Mouse (Mus musculus): Measurements from ENCODE around the gene Atat1.

The Atat1 gene

DNA sequence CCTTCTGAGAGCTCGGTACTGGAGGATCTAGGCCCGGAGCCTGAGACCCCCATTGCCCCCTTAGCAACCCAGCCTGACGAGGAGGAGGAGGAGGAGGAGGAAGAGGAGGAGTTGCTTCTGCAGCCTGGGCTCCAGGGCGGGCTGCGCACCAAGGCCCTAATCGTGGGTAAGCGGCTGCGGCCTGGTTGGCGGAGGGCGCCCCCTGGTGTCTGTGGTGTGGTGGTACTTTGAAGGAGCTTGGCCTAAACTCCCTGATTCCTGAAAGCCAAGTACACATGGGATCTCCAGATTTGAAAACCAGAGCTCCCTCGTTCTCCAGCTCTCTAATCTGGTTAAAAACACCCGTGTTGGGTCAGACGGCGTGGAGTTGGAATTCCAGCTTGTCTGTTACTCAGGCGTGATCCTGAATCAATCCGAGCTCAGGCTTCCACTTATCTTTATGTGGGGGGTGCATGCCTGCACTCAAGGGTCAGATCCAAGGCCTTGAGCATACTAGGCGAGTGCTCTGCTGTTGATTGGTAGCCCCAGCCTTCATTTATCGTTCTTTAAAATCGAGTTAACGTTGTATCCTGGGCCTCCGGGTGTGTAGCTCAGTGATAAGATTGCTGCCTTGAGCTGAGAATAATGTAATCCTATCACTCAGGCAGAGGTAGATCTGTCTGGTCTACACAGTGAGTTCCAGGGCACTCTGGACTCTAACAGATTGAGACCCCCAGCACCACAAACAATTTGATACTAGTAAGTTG is 35.9 kb downstream of the Atat1 start:
- peak; percentile 55 for DNase-seq (ENCODE audit: low read depth, low spot score)

DNA sequence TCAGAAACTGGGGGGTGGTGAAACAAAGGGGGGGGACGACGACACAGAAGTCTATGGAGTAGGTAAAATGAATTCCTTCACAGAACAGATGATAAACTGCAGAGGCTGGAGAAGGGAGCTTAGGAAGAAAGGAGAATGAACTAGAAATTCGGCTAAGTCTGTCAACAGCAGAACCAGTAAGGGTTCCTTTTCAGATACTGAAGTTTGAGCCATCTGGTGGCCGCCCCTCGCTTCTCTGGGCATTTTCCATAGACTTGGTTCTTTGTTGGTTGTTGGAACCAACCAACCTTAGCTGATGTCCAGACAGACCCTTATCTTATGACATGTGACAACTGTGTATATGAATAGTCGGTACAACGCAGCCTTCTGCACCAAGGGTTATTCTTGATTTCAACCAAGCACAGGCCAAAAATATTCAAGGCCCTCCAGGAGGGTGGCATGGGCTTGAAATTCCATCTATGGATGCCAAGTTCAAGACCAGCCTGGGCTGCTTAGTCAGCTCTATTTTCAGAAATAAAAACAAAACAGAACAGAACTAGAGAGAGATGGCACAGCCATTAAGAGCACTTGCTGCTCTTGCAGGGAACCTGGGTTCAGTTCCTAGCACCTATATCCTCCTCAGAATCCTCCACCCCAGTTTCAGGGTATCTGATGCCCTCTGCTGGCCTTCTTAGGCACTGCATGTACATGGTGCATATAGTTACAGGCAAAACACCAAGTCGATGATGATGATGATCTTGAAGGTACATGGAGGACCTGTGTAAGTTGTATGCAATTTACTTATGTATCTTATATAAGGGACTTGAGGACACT is 38.8 kb downstream of the Atat1 start:
- DNase-seq (ENCODE audit: low read depth, low spot score): no peak

DNA sequence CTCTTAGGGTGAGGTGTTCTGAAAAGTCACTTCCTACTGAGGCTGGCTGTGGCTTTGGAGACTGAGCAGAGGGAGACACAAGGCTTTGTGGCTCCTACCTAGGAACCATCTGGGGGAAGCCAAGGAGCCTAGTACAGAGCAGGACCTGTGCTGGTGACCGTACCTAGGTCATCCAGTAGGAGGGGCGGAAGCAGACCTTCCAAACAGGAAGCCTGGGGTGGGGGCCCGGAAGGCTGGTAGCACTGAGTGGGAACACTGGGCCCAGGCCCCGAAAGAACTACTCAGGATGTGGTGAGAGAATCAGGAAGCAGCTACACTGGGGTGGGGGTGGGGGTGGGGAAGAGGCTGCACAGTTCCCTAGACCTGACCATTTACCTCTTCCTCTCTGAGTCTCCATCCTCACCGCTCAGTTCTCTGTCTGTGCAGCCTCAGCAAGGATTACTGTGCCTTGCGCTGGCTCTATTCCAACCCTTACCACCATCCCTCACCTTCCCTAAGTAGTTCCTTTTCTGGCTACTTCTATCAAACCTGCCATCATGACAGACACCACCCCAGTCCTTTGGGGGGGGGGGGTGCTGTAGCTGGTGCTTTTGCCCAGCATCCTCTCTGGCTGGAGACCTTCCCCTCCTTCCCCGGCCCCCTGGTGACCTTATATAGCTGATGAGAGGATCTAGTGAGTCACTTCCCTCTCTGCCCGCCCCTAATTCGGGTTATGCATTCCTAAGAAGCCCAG is 39.6 kb downstream of the Atat1 start:
- DNase-seq (ENCODE audit: low read depth, low spot score): no peak

DNA sequence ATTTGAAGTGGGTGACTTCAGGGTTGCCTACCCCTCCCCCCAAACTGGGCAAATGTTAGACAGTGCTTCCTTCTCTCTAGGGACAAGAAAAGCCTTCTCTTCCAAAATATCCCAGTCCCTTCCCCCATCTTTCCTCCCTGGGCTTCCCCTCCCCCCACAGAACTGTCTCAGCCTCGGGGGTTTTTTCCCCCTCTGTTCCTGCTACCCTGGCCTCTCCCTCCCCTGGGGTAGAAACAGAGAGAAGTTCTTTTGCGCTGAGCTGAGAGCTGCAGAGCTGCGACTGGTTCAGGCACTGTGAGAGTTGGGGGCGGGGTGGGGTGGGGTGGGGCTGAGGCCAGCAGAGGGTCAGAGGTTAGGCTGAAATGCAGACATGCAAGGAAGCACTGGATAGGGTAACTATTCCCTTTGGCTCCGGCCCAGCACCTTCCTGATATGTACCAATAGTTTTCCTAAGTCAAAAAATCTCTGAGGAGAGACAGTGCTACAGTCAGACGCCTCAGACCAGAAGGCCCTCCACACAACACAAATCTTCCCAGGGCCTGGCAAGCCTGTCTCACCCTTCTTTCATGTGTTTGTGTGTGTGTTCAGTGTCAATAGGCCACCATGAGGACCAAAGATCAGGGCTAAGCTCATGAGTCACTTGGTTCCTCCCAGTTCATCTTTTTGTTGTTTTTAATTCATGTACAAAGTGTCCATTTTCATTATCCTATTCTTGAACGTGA is 40.4 kb downstream of the Atat1 start:
- DNase-seq (ENCODE audit: low read depth, low spot score): no peak

DNA sequence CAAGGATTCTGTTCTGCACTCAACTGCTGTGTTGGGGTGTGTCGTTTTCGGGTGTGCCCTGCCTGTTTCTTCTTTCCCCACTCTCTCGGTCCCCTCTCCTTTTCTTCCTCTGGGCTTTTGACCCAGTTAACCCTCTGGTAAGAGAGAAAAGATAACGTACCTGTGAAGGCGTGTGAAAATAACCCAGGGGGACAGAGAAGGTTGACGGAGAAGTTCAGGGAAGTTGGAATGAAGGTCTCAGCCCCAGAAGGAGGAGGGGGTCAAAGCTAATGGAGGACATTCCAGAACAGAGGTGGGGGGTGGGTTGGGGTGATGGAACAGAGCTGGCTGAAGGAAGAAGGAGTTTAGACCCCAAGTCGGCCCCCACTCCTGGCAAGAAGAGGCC is 40.9 kb downstream of the Atat1 start:
- DNase-seq (ENCODE audit: low read depth, low spot score): no peak

DNA sequence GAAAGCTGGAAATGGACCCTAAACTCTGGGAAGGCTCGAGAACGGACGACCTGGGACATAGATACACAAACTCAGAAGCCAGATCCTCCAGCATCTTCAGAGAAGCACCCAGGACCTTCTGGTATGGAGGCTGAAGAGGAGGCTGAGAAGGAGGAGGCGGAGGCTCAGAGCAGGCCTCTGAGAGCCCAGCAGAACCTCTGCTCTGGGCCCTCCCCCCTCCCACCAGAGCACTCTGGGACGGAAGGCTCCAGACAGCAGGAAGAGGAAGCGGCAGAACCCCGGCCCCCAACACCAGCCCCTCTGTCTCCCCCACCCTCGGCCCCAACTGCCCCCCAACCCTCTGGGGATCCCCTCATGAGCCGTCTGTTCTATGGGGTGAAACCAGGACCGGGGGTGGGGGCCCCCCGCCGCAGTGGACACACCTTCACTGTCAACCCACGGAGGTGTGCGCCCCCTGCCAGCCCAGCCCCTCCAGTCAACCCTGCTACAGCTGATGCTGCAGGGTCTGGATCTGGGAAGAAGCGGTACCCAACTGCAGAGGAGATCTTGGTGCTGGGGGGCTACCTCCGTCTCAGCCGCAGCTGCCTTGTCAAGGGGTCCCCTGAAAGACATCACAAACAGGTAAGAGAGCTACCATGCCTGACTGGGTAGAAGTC is 41.6 kb downstream of the Atat1 start:
- DNase-seq (ENCODE audit: low read depth, low spot score): no peak

DNA sequence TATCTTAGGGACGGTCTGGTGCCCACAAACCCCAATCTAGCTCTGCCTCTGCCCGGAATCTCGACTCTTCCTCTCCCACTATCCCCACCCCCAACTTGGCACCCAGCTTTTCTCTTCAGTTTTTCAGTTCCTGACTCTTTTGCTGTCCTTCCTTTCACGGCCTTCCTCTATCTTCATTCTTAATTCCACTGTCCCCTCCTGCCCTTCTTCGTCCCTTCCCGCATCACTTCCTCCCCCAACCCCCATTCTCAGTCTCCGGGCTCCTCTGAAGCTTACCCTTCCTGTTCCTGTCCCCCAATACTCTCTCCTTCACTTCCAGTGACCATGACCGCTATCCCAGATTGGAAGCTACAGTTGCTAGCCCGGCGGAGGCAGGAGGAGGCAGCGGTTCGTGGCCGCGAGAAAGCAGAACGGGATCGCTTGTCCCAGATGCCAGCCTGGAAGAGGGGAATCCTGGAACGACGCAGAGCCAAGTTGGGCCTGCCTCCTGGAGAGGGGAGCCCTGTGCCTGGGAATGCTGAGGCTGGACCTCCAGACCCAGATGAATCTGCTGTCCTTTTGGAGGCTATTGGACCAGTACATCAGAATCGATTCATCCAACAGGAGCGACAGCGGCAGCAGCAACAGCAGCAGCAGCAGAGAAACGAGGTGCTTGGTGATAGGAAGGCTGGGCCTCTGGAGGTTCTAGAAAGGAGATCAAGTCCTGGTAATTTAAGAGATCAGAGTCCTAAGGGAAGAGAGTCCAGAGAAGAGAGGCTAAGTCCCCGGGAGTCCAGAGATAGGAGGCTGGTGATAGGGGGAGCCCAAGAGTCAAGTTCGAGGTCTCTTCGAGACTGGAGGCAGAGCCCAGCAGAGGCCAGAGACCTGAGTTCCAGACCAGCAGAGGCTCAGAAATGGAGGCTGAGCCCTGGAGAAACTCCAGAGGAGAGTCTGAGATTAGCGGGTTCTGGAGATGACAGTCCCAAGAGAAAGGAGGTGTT is 42.7 kb downstream of the Atat1 start:
- DNase-seq (ENCODE audit: low read depth, low spot score): no peak

DNA sequence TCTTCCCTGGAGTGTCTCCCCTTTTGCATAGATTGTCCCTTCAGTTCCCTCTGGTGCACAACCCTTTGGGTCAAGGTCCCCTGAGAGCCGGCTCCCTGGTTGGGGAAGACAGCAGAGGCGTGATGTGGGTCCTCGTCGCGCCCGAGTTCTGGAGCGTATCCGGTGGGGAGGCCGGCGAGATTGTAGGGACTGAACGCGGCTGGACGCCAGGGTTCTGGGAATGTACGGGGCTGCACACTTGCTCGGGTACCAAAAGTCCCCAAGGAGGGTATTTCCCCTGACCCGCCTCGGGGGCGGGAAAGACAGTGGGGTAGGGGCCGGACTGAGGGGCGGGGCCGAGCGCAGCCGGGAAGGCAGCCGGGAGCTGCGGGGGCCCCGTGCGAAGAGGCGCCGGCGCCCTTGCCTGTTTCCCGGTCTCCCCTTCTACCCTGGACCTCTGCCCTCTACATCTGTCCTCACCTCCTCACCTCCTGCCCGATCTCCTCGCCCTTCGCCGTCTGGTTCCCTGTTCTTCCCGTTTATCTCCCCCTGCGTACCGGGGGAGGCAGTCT is 43.5 kb downstream of the Atat1 start:
- no peak for DNase-seq (ENCODE audit: low read depth, low spot score)

DNA sequence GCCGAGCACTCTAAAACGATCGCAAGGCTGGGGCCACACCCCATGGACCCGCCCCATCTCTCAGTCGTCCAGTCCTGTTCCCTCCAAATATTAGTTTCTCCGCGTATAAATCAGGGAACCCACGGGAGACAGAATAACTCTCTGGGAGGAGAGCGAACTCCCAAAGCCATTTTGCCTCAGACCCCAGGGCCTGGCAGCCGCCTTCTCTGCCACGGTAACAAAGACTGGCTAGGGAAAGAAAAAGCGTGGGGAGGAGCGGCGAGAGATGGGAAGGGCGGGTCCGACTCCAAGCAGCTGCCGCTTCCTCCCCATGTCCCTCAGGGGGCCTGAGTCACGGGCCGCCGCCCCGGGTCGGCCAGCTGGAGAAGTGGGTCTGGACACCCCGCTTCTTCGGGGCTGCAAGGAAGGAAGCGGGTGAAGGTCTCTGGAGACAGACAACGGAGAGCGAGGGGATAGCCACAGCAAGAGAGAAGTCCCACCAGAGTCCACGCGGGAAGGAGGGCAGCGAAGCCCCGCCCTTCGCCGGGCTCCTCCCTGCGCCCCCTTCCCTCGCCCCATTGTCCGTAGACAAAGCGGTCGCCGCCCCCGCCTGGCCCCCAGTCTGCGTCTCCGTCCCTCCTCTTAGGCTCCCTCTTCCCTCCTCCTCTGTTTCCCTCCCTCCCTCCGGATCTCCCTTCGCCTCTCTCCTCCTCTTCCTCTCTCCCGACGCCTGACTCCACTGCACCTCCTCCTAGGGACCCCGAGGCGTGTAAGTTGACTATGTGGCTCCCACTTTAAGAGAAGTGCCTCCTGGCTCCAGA is 44.2 kb downstream of the Atat1 start, which contains the start of gene Ppp1r18:
Gene Ppp1r18 (plus strand): TSS at position 113 of the 800 bp plus-strand sequence.
- no peak for DNase-seq (ENCODE audit: low read depth, low spot score)

DNA sequence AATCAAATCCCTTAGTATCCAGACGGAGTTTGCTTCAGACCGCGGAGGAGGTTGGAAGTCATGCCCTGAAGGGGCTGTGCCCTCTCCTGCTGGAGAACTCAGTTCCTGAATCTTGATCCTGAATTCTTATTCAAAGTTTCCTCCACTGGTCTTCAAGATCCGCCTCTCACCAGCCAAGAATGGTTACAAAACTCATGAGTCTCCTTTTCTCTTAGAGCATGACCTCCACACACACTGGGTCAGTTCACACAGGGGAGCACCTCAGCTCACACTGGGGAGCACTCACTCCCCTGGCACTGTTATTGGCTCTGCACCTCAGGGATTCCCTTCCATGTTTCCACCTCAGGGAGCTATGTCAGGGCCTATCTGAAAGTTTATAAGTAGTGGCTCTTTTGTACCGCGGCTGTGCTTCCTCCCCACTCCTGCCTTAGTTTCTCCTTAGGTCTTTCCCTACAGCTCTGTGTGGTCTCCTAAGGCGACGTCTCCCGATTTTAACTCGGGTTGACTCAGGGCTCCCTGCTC is 45.0 kb downstream of the Atat1 start:
- DNase-seq (ENCODE audit: low read depth, low spot score): no peak

DNA sequence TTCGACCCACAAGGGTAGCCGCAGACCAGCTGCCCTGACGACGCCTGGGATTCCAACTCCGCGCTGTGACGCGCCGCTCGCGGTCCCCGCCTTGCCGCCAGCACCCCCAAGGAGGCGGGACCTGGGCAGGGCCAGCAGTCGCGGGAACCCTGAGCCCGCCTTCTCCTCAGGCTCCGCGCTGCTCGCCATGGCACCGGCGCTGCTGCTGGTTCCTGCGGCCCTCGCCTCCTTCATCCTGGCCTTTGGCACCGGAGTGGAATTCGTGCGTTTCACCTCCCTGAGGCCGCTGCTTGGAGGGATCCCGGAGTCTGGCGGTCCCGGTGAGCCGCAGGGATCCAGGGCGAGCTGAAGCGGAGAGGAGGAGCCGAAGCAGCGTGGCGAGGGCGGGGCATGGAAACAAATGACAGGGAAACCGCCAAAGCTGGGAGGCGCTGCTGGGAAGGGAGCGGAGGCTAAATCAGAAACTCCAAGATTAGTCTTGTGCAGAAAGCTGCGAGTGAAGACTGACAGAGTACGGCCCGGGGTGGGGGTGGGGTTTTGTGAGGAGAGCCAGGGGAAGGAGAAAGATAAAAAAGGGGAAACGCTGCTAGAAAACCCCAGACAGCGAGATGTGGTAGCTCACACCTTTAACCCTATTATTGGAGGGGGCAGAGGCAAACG is 48.5 kb downstream of the Atat1 start, which contains the start of gene Nrm:
Gene Nrm (plus strand): TSS at position 121 of the 660 bp plus-strand sequence.
- DNase-seq (ENCODE audit: low read depth, low spot score): peak; percentile 74

DNA sequence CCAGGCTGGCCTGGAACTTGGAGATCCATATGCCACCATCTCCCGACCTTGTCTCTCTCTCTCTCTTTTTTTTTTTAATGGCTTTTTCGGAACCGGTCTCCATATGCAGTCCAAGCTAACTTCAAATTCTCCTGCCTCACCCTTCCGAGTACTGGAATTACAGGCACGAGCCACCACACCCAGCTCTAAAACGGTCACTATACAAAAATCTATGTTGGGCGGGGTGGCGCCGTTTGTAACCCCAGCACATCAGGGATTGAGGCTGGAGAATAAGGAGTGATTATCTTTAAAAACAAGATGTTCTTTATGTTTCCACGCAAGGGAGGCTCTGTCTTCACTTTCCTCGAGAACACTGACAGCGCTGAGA is 49.1 kb downstream of the Atat1 start:
- DNase-seq (ENCODE audit: low read depth, low spot score): no peak

DNA sequence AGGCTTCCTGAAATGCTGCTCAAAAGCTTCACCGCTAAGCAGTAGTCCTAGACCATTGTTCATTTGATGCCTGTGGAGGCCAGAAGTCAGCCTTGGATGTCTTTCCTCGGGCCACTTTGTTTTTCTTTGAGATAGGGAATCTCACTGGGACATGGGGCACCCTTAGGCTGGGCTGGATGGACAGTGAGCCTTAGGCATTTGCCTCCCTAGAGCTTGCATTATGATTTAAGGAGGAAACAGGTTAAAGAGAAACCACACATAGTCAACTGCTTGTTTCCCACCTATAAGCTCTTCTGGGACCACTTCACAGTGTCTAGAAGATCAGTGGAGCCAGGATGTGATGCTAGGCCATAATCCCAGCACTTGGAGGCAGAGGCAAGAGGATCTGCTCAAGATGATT is 50.0 kb downstream of the Atat1 start:
- DNase-seq (ENCODE audit: low read depth, low spot score): no peak

DNA sequence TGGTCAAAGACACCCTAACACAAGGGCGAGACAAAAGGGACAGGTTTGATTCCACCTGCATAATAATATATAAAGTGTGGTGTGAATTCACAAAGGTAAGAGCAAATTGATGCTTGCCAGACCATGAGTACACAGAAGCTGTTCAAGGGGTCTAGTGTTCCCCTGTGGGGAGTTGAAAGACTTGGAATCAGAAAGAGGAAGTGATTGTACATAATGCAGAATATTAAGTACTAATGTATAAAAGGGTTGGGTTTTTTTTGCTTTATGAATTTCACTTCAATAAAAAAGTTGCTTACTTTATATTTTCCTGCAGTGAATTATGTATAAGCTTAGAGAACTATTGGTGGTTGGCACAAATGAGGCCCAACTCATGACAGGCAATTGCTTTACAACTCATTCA is 50.5 kb downstream of the Atat1 start:
- no peak for DNase-seq (ENCODE audit: low read depth, low spot score)

DNA sequence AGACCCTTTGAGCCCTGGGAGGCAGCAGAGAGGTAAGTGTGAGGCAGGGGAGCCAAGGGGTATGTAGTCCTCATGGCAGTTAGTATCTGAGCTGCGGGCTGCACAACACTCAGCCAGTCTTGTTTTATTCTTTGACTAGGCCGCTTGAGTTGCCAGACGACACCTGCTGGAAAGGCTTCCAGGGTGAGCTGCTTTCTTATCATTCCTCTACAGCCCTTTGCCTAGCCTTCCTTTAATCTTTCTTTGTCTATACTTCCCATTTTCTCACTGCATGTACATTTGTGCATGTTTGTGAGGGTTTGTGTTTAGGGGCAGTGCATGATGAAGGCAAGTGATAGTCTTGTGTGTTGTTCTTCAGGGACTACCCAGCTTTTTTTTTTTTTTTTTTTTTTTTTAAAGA is 58.9 kb downstream of the Atat1 start:
- DNase-seq (ENCODE audit: low read depth, low spot score): no peak

DNA sequence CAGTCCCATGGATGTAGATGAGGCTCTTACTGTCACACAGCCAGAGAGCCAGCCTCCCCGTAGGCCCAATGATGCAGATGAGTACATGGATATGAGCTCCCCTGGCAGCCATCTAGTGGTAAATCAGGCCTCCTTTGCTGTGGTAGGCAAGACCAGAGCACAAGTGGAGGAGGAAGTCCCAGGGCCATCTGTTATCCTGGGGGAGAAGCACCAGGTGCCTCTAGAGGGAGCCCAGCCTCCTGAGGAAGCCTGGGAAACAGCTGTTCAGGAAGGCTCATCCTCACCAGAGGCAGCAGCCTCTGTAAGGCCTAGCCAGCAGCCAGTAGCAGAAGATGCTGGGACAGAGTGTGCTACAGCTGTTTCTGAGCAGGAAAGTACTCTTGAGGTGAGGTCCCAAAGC is 61.8 kb downstream of the Atat1 start:
- no peak for DNase-seq (ENCODE audit: low read depth, low spot score)
